Mouse (Mus musculus) gastrocnemius, postnatal 25 days (tissue): ENCODE data around the gene Mat1a. TPM values are rescaled to one million over a fixed set of nuclear protein-coding genes. Genes with fewer than 3 reads are reported as not detected.

ENCODE experiments used
- DNase-seq: peaks from one replicate; pipeline ENCODE4 v3.0.0; 2022
- long read RNA-seq, 2 experiments: library from polyadenylated mRNA; stranded (forward); transcript quantifications; one replicate each; pipeline ENCODE4 v2.0.0; 2021
- total RNA-seq, 2 experiments: library from RNA; stranded (reverse); gene quantifications; 1 replicate in 1 of 2; 2 replicates in 1 of 2; pipeline ENCODE4 v1.2.3; 2021

Mat1a gene
- total RNA-seq, result not detected
- long read RNA-seq, experiment 1, result 0 reads
- long read RNA-seq, experiment 2, result 0 reads

GRCm38 (mm10) chr14:41104853-41105444, at the start of gene Mat1a:
Gene Mat1a (plus strand): TSS chr14:41105035.
- DNase-seq, result no peak

GRCm38 (mm10) chr14:41065168-41065567, 39.7 kb upstream of the Mat1a start:
- no peak for DNase-seq

GRCm38 (mm10) chr14:41066416-41066815, 38.4 kb upstream of the Mat1a start:
- DNase-seq, result no peak

- DNase-seq, result no peak
Observed at GRCm38 (mm10) chr14:41069108-41069507, 35.7 kb upstream of the Mat1a start, which contains the start of gene Dydc2. Gene Dydc2 (minus strand): TSS chr14:41069208.

- DNase-seq, result no peak
Observed at GRCm38 (mm10) chr14:41070343-41070742, 34.5 kb upstream of the Mat1a start.

GRCm38 (mm10) chr14:41072229-41072943, 32.4 kb upstream of the Mat1a start, which contains the start of gene Dydc1:
Gene Dydc1 (plus strand): TSS chr14:41072911.
- DNase-seq, result no peak

- no peak for DNase-seq
Observed at GRCm38 (mm10) chr14:41072944-41073275, 31.9 kb upstream of the Mat1a start.

- no peak for DNase-seq
Observed at GRCm38 (mm10) chr14:41082408-41082807, 22.4 kb upstream of the Mat1a start.

- DNase-seq, result no peak
Observed at GRCm38 (mm10) chr14:41087509-41087908, 17.3 kb upstream of the Mat1a start.

GRCm38 (mm10) chr14:41090777-41091176, 14.1 kb upstream of the Mat1a start:
- DNase-seq, result no peak

GRCm38 (mm10) chr14:41094114-41094513, 10.7 kb upstream of the Mat1a start:
- no peak for DNase-seq

- no peak for DNase-seq
Observed at GRCm38 (mm10) chr14:41096296-41096860, 8.5 kb upstream of the Mat1a start.

GRCm38 (mm10) chr14:41098726-41099125, 6.1 kb upstream of the Mat1a start:
- DNase-seq, result no peak

- no peak for DNase-seq
Observed at GRCm38 (mm10) chr14:41100712-41101111, 4.1 kb upstream of the Mat1a start.

GRCm38 (mm10) chr14:41101242-41101641, 3.6 kb upstream of the Mat1a start:
- DNase-seq, result no peak

GRCm38 (mm10) chr14:41102269-41102668, 2.6 kb upstream of the Mat1a start:
- DNase-seq, result no peak

- no peak for DNase-seq
Observed at GRCm38 (mm10) chr14:41111031-41111668, 6.3 kb downstream of the Mat1a start.

GRCm38 (mm10) chr14:41112944-41113343, 8.1 kb downstream of the Mat1a start:
- no peak for DNase-seq

- DNase-seq, result no peak
Observed at GRCm38 (mm10) chr14:41116271-41116670, 11.4 kb downstream of the Mat1a start.

GRCm38 (mm10) chr14:41124683-41125082, 19.8 kb downstream of the Mat1a start:
- DNase-seq, result no peak

- no peak for DNase-seq
Observed at GRCm38 (mm10) chr14:41127997-41128396, 23.2 kb downstream of the Mat1a start.

- no peak for DNase-seq
Observed at GRCm38 (mm10) chr14:41131540-41131939, 26.7 kb downstream of the Mat1a start, which contains the start of gene Sftpa1. Gene Sftpa1 (plus strand): TSS chr14:41131782.

- no peak for DNase-seq
Observed at GRCm38 (mm10) chr14:41137006-41137405, 32.2 kb downstream of the Mat1a start.
